Mouse (Mus musculus) heart, postnatal 14 days (tissue): ENCODE measurements at regions not wholly inside any gene's neighbourhood (a gene's known extent, or its start where the extent isn't known, plus 50 kb on each side); places are given as distances from the start of the nearest gene placed in this dataset.

ENCODE experiments used
- DNase-seq, 2 experiments: peaks; one replicate each; pipeline ENCODE4 v3.0.0; 2021 to 2022
- intact Hi-C: fragments of 180-260 bp; cut with DNase I; formaldehyde crosslinking; loops from one replicate; pipeline ENCODE4 v1.15.1; 2025

DNA sequence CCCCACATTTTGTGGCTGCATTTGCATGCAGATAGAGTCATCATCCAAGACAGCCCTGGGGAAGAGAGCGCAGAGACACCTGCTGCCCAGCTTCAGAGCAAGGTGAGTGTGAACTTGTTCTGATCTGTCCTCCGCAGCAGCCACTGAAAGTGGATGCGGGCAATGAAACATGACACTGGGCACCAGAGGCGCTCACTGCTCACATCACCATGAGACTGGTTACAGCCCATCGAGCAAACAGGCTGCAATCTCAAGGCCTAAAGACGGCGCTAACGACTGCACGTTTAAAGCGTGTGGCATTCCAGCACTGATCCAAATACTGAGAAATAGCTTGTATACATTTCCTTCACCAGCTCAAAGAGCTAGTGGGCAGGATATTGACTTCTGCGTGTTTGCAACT is 65.8 kb downstream of the Barhl2 start:
- intact Hi-C loops, result no loop called here

GRCm38 (mm10) chr5:106386621-106387020 is 71.3 kb downstream of the Barhl2 start:
- intact Hi-C loops, result no loop called here
- no peak for DNase-seq

More for the DNA sequence above, 65.8 kb downstream of the Barhl2 start:
- DNase-seq, result no peak

GRCm38 (mm10) chr5:106385838-106386237 is 72.1 kb downstream of the Barhl2 start:
- DNase-seq, result no peak
- intact Hi-C loops, result no loop called here

DNA sequence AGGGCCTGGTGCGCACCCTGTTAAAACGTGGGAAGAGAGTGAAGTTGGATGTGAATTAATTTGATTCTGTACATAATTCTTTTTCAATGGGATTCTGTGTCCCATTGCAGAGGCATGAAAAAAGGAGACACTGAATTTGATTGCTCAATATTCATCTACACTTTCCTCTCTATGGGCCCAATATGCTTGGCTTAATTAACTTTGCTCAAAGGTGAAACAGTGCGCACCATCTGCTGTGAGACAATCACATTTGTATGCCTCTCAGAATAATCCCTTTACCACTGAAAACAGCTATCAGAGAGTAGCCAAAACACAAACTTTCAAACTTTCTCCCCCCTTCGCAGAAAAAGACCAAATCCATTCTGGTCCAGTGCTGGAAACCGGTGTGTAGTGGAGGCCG is 72.7 kb downstream of the Barhl2 start:
- no peak for DNase-seq
- intact Hi-C loops, result no loop called here

- intact Hi-C loops, result no loop called here
- DNase-seq, result no peak
Measured at GRCm38 (mm10) chr5:106384138-106384770, 73.7 kb downstream of the Barhl2 start.

DNA sequence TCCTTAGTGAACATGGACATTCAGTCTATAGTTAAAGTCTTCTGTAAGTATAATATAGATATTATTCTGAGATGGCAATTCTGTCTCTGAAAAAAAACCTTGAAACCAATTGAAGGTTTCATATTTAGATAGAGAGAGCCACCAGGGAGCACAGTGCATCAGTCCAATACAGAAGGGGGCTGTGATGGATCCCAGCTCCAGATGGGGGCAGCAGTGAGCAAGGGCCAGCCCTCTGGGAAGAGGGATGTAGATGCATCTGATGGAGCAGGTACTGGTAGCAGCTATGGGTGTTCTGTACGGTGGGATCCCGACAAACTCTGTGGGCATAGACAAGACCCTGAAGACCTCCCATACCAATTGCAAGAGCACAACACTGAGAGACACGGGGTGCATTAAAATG is 76.0 kb downstream of the Barhl2 start:
- intact Hi-C loops, result no loop called here
- DNase-seq, result no peak

- intact Hi-C loops, result no loop called here
- DNase-seq, result no peak
Measured at GRCm38 (mm10) chr5:106380631-106381285, 77.2 kb downstream of the Barhl2 start.

- intact Hi-C loops, result no loop called here
- DNase-seq, result no peak
Measured at GRCm38 (mm10) chr5:106376781-106377525, 81.0 kb downstream of the Barhl2 start.

DNA sequence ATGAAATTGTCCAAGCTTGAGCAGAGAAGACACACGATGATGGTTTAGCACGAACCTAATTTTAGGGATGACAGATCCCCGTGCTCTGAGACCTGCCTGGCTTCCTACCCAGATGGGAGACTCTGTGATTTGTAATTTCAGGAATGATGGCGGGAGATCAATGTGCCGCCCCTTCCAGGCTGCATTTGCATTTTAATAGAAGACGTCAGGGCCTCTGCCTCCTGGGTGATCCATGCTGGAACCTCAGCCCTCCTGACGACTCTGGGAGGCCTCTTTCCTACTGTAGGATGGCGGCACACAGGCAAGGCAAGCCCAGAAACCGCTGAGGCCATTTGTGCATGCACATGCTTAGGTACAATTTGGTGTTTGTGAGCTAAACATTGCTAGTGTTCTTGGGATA is 90.1 kb downstream of the Barhl2 start:
- DNase-seq, result no peak
- intact Hi-C loops, result loop anchor here (5.0 to 10.0 kb wide), 2 partner anchors 287 to 419 kb away; no protein-coding TSS in a partner anchor

DNA sequence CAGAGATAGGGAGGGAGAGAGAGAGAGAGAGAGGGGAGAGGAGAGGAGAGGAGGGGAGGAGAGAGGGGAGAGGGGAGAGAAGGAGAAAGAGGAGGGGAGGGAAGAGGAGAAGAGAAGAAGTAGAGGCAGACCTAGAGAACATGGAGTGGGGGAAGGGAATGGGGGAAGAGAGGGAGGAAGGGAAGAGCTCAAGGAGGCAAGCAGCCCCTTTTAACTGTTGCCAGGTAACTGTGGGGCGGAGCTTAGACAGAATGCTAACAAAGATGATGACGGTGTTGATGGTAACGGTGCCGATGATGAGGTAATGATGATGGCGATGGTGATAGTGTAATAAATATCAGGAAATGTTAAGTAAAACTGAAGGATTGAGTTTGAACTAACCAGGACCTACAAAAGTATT is 90.7 kb downstream of the Barhl2 start:
- intact Hi-C loops, result loop anchor here (5.0 to 10.0 kb wide), 2 partner anchors 287 to 420 kb away; no protein-coding TSS in a partner anchor
- DNase-seq, result no peak

DNA sequence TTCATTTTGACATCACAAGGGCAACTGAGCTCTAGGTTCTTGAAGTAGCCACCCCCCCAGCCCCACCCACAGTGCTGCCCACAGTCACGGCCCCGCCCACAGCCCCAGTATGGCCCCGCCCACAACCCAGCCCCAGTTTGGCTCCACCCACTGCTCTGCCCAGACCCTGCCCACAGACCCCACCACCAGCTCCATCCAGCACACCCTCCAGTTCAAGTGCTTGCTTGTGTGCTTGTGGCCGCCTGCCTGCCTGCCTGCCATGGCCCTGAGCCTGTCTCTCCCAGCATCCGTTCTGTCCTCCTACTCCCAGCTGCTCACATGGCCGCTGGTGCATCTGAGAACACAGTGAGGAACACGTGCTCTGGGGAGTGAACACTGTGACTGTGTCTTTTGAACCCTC is 92.0 kb downstream of the Barhl2 start:
- intact Hi-C loops, result loop anchor here (5.0 to 10.0 kb wide), 2 partner anchors 289 to 421 kb away; no protein-coding TSS in a partner anchor

DNA sequence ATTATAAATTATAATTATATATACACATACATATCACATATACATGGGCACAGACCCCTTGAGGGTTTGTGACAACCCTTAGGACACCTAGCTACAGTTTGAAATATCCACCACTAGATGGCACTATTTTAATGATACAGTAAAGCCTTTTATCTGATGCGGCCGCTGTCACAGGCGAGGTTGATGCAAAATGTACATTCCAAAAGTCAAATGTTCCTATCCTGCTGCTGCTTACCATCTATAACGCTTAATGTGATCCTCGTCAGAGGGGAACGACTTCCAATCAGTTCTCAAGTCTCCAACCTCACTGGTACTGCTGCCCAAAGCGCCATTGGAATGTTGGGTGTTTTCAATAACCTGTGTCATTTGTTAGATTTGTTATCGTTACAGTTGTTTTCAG is 92.9 kb downstream of the Barhl2 start:
- intact Hi-C loops, result loop anchor here (5.0 to 10.0 kb wide), 2 partner anchors 290 to 422 kb away; no protein-coding TSS in a partner anchor
- no peak for DNase-seq

More for the DNA sequence above, 92.0 kb downstream of the Barhl2 start:
- no peak for DNase-seq

DNA sequence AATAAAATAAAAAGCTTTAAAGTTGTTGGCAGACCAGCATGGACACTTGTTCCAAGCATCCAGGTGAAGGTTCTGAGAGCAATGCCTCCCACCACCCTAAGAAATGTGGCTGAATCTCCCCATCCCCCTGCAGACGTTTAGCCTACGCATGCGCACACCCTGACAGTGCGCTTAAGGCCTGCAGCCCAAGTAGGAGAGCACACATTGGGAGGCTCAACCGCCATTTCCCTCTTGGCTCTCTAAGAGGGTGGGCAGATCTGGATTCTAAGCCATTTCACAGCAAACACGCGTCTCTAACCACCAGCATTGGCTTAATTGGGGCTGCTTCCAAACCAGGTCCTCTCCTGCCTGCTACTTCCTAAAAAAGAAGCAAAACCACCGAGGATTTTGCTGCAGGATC is 106.6 kb downstream of the Barhl2 start:
- intact Hi-C loops, result no loop called here

GRCm38 (mm10) chr5:106349851-106350515 is 108.0 kb downstream of the Barhl2 start:
- no peak for DNase-seq
- intact Hi-C loops, result no loop called here

More for the DNA sequence above, 106.6 kb downstream of the Barhl2 start:
- no peak for DNase-seq

- DNase-seq, result no peak
- intact Hi-C loops, result no loop called here
Measured at GRCm38 (mm10) chr5:106344308-106344707, 113.7 kb downstream of the Barhl2 start.

DNA sequence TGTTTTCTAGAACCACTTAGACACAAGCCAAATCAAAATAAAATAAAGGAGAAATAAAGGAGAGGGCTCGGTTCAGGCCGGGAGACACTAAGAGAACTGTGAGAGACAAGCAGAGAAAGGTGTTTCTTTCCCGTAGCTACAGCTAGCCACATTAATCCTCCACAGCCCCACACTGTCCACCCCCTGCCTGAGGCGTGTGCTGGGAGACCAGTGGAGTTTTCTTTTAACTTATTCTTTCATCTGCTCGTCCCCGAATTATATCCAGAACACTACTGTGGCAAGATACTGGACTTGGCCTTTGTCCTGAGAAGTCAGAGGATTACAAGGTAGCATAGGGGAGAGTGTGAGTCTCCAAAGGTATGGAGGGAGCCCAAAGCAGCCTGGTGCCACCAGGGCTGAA is 114.4 kb downstream of the Barhl2 start:
- no peak for DNase-seq
- intact Hi-C loops, result no loop called here

GRCm38 (mm10) chr5:106341361-106341760 is 116.6 kb downstream of the Barhl2 start:
- intact Hi-C loops, result no loop called here
- no peak for DNase-seq

DNA sequence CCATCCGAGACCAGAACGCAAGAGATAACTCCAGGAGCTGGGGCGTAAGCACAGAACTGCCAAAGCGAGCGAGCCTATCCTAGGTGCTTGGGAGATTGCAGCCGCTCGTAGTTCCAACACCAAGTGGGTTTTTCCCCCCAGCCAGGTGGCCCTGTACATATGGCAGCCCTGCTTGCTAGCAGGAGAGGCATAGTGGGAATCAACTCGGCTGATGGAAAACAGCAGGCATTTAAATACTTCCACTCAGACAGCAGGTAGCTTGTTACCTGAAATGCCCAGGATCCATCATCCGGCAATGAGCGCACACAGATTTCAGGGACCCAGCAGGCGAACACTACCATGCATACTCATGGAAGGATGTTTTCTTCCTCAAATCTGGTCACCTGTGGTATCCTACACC is 122.3 kb downstream of the Barhl2 start:
- DNase-seq, result no peak
- intact Hi-C loops, result no loop called here

DNA sequence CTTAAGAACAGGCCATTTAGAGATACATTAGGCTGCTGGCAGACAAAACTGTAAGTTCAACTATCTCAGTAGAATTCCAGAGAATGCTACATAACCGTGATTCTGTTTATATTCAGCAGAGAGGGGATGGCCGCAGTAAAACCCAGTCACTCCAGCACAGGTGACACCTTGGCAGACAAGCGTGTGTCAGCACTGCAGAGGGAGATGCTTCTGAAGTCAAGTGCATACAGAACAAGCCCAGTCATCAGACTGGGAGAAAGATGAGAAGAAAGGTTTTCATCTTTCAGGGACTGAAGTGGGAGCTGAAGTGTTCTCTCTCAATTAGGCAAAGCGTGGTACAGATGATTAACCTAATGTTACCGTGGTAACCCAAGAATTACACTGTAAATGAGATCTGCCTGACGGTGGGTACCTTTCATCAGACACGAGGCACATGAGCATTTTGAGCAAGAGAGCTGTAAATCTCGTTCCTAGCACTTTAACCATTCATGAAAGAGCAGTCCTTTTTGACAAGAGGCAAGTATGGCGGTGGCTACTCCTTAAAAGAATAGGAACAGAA is 130.3 kb downstream of the Barhl2 start:
- DNase-seq, result no peak
- intact Hi-C loops, result no loop called here

- intact Hi-C loops, result no loop called here
Measured at GRCm38 (mm10) chr5:106322574-106323215, 135.3 kb downstream of the Barhl2 start.

More at GRCm38 (mm10) chr5:106322574-106323215, 135.3 kb downstream of the Barhl2 start:
- DNase-seq, result no peak
